Mouse (Mus musculus) cerebellum, adult 9-11 months (tissue): ENCODE measurements at regions not wholly inside any gene's neighbourhood (a gene's known extent, or its start where the extent isn't known, plus 50 kb on each side); places are given as distances from the start of the nearest gene placed in this dataset.

Experiments
- DNase-seq: peaks from one replicate; pipeline ENCODE4 v3.0.0; 2022

- no peak for DNase-seq
Observed at GRCm38 (mm10) chr12:58441962-58442361, 172.9 kb upstream of the Clec14a start.

- no peak for DNase-seq
Observed at GRCm38 (mm10) chr12:58440666-58441065, 171.6 kb upstream of the Clec14a start.

GRCm38 (mm10) chr12:58437031-58437430 is 167.9 kb upstream of the Clec14a start:
- no peak for DNase-seq

- no peak for DNase-seq
Observed at GRCm38 (mm10) chr12:58434504-58434903, 165.4 kb upstream of the Clec14a start.

- no peak for DNase-seq
Observed at GRCm38 (mm10) chr12:58429929-58430328, 160.8 kb upstream of the Clec14a start.

GRCm38 (mm10) chr12:58426758-58427157 is 157.7 kb upstream of the Clec14a start:
- DNase-seq, result no peak

- DNase-seq, result peak; percentile 3
Observed at GRCm38 (mm10) chr12:58425961-58426360, 156.9 kb upstream of the Clec14a start.

GRCm38 (mm10) chr12:58423581-58423980 is 154.5 kb upstream of the Clec14a start:
- no peak for DNase-seq

- no peak for DNase-seq
Observed at GRCm38 (mm10) chr12:58401904-58402303, 132.8 kb upstream of the Clec14a start.

- no peak for DNase-seq
Observed at GRCm38 (mm10) chr12:58360258-58360657, 91.2 kb upstream of the Clec14a start.

- no peak for DNase-seq
Observed at GRCm38 (mm10) chr12:58334163-58334562, 65.1 kb upstream of the Clec14a start.

- no peak for DNase-seq
Observed at GRCm38 (mm10) chr12:58329913-58330312, 60.8 kb upstream of the Clec14a start.

GRCm38 (mm10) chr12:58323953-58324352 is 54.9 kb upstream of the Clec14a start:
- DNase-seq, result no peak
